Mouse (Mus musculus) G1E-ER4 (cell line): ENCODE results near the gene Scgb1b2. TPM values are rescaled to one million over a fixed set of nuclear protein-coding genes. Genes with fewer than 3 reads are reported as not detected.

Experiments used
- GATA1 ChIP-seq: IDR thresholded peaks from one replicate; pipeline ENCODE4 v1.8.0; 2012; ENCODE audit warnings: low read length, inconsistent platforms
- polyA plus RNA-seq: library from polyadenylated mRNA; stranded (reverse); fragments of >175 nt; gene quantifications from 2 replicates; pipeline ENCODE4 v1.2.3, GENCODE M21; 2012

Gene Scgb1b2
- not detected in 2 replicates for polyA plus RNA-seq

DNA sequence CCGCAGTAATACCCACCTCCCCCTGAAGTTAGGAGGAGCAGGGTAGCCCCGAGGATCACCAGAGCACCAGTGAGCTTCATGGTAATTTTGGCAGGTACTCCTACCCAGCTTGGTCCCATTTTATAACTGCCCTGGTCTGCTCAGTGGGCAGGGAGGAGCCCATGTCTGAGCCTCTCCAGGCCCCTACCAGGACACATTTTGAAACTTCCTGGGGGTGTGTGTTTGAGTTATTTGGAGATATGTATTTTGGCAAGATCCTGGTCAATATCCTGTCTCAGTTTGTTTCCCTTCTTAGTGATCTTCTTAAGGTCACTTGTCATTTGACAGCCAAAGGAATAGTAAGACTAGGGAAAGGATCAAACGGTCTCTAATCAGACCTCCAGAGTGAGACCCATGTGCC is at the start of gene Scgb1b2:
Scgb1b2 (minus strand) TSS at position 101 of the 400 bp plus-strand sequence.
- TF ChIP-seq GATA1: no peak

DNA sequence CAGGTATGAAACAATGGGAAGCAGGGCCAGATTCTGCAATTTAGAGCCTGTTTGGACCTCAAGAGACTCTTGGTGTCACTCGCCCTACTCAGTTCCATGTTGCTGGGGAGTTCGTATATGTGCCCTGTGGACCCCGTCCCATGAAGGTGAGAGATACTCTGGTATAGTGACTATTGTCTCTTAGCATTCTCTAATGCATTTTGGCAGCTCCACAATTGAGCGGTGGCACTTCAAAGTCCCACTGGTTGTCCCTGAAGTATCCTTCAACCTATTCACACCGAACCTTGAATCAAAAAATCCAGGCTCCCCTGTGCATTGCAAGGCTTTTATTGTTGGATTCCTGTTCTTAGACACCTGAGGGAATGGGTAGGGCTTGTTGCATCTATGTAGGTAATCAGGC is 1.4 kb downstream of the Scgb1b2 start, which contains the start of gene Scgb2b2:
Scgb2b2 (plus strand) TSS at position 301 of the 400 bp plus-strand sequence.
- TF ChIP-seq GATA1: no peak

Other genes starting within 250 kb of the Scgb1b2 start
- gene Fxyd5, start 249.3 kb downstream of the Scgb1b2 start, polyA plus RNA-seq: 0.09 and 0.35 TPM in 2 replicates
- not detected in 2 replicates for gene Fxyd7, start 240.4 kb downstream of the Scgb1b2 start, polyA plus RNA-seq
- not detected in 2 replicates for gene Fxyd1, start 234.6 kb downstream of the Scgb1b2 start, polyA plus RNA-seq
- gene Lgi4, start 232.5 kb downstream of the Scgb1b2 start, polyA plus RNA-seq: not detected in 2 replicates
- gene Fxyd3, start 215.1 kb downstream of the Scgb1b2 start, polyA plus RNA-seq: not detected in 2 replicates
- gene Hpn, start 176.5 kb downstream of the Scgb1b2 start, polyA plus RNA-seq: 0.16 and 0.21 TPM in 2 replicates
- gene Scn1b, start 164.8 kb downstream of the Scgb1b2 start, polyA plus RNA-seq: 0.11 and 0.17 TPM in 2 replicates
- gene Gramd1a, start 135.9 kb downstream of the Scgb1b2 start, polyA plus RNA-seq: 89.7 and 102 TPM in 2 replicates
- not detected in 2 replicates for gene Scgb2b2, start 1.3 kb downstream of the Scgb1b2 start, polyA plus RNA-seq
- not detected in 2 replicates for gene Scgb2b3, start 70.3 kb upstream of the Scgb1b2 start, polyA plus RNA-seq
- not detected in 2 replicates for gene Scgb1b3, start 83.8 kb upstream of the Scgb1b2 start, polyA plus RNA-seq